In genomic region chr6:29805381-29805780, GRCm38 (mm10) we compare ENCODE assay signal across 11 mouse cellular contexts.
"Had no signal": no experiment of that assay in that cellular context is flagged by ENCODE, and none has a peak within 500 bp of the region (broad histone marks: within the 10 kb centered on the region; RNA-seq: fewer than 3 reads in every experiment).

No protein-coding gene starts in this region.

- DNase-seq: kidney, adult 11 months; kidney, adult 8-10 months; kidney, postnatal 10 days; kidney, postnatal 36 days; liver, embryonic 13.5 days; lung, adult 2 months; right cerebral cortex, adult 18-20 months; right cerebral cortex, postnatal 14 days; right cerebral cortex, postnatal 4 days; thymus, adult 2 months; thymus, postnatal 25 days had no signal
